ENCODE assay signal across 9 mouse cellular contexts in genomic region chr6:138163920-138164319, GRCm38 (mm10). TPM values are rescaled to one million over a fixed set of nuclear protein-coding genes. Genes with fewer than 3 reads are reported as not detected.
DNase-seq lines count a peak whose midpoint lies in the region; ATAC-seq and TF ChIP-seq lines count a peak whose summit lies in the region.
"Had no signal": no experiment of that assay in that cellular context is flagged by ENCODE, and none has a peak within 500 bp of the region (broad histone marks: within the 10 kb centered on the region; RNA-seq: fewer than 3 reads in every experiment).

No protein-coding gene starts in this region.

- DNase-seq in lung, embryonic 14.5 days, result peak; percentile 82
- no peak for DNase-seq in lung, postnatal 25 days (ENCODE audit: low spot score)
- peak; percentile 63 for DNase-seq in brain, adult 2 months (ENCODE audit: low read depth, low spot score)
- peak; percentile 14 to 32 for DNase-seq in layer of hippocampus, postnatal 14 days (ENCODE audit: low spot score in 2 of 2)
- peak; percentile 22 for DNase-seq in splenic B cell, adult 2 months (ENCODE audit: low read depth, low spot score)
- no peak for DNase-seq in yolk sac, embryonic 10.5 days (ENCODE audit: low spot score)

- H3K9ac ChIP-seq in forebrain, embryonic 13.5 days, result no peak overlapping the region
- H3K9ac ChIP-seq in forebrain, embryonic 16.5 days (replicated peaks; ENCODE audit: low read depth, low read length), result no peak overlapping the region
- H3K9ac ChIP-seq in lung, embryonic 14.5 days, result no peak overlapping the region
- H3K9ac ChIP-seq: limb, embryonic 13.5 days had no signal

- no peak overlapping the region for H3K27ac ChIP-seq in forebrain, embryonic 13.5 days
- H3K27ac ChIP-seq in forebrain, embryonic 16.5 days (ENCODE audit: low read length), result no peak overlapping the region
- H3K27ac ChIP-seq in lung, embryonic 14.5 days (ENCODE audit: low read depth), result no peak overlapping the region
- H3K27ac ChIP-seq: limb, embryonic 13.5 days had no signal

- no peak overlapping the region for H3K4me2 ChIP-seq in forebrain, embryonic 13.5 days
- no peak overlapping the region for H3K4me2 ChIP-seq in forebrain, embryonic 16.5 days (ENCODE audit: low read length)
- H3K4me2 ChIP-seq in lung, embryonic 14.5 days, result no peak overlapping the region
- H3K4me2 ChIP-seq: limb, embryonic 13.5 days had no signal

- H3K4me1 ChIP-seq in forebrain, embryonic 13.5 days, result peaks cover 1% of the 10 kb centered on the region; the same call in 1 of the 2 replicates
- no peaks in the 10 kb centered on the region for H3K4me1 ChIP-seq in forebrain, embryonic 16.5 days (replicated peaks; ENCODE audit: control insufficient read depth, insufficient read depth, low read length)
- no peaks in the 10 kb centered on the region for H3K4me1 ChIP-seq in lung, embryonic 14.5 days (ENCODE audit: insufficient read depth)
- H3K4me1 ChIP-seq: limb, embryonic 13.5 days had no signal

- ATAC-seq in forebrain, embryonic 13.5 days, result peak; percentile 70
- ATAC-seq in forebrain, embryonic 16.5 days, result no peak
- peak; percentile 70; the same call in 1 of the 2 replicates for ATAC-seq in lung, embryonic 14.5 days (ENCODE audit: insufficient read depth)

- H3K36me3 ChIP-seq in forebrain, embryonic 13.5 days (ENCODE audit: poor library complexity, severe bottlenecking), result no peaks in the 10 kb centered on the region
- H3K36me3 ChIP-seq in forebrain, embryonic 16.5 days (ENCODE audit: control insufficient read depth, insufficient read depth), result no peaks in the 10 kb centered on the region
- H3K36me3 ChIP-seq in lung, embryonic 14.5 days (ENCODE audit: insufficient read depth), result no peaks in the 10 kb centered on the region
- H3K36me3 ChIP-seq in splenic B cell, adult 2 months (ENCODE audit: control insufficient read depth, insufficient read depth, low read length, poor library complexity, severe bottlenecking), result no peaks in the 10 kb centered on the region
- H3K36me3 ChIP-seq: limb, embryonic 13.5 days had no signal

- no peaks in the 10 kb centered on the region for H3K9me3 ChIP-seq in forebrain, embryonic 13.5 days (replicated peaks)
- H3K9me3 ChIP-seq in forebrain, embryonic 16.5 days (ENCODE audit: control insufficient read depth, low read length), result no peaks in the 10 kb centered on the region
- H3K9me3 ChIP-seq in lung, embryonic 14.5 days (ENCODE audit: low read depth, low read length), result no peaks in the 10 kb centered on the region
- H3K9me3 ChIP-seq: limb, embryonic 13.5 days had no signal

- peak; percentile 76 for TF ChIP-seq CTCF in lung, embryonic 14.5 days (IDR thresholded peaks at IDR 0.05; ENCODE audit: low read depth)

- 76% methylated on average over 7 of the region's 7 CpGs for WGBS in forebrain, embryonic 13.5 days
- 83% methylated on average over 7 of the region's 7 CpGs for WGBS in forebrain, embryonic 16.5 days
- 73% methylated on average over 7 of the region's 7 CpGs for WGBS in lung, embryonic 14.5 days

- no peaks in the 10 kb centered on the region for H3K27me3 ChIP-seq in forebrain, embryonic 13.5 days
- H3K27me3 ChIP-seq in forebrain, embryonic 16.5 days (replicated peaks; ENCODE audit: control insufficient read depth, insufficient read depth, low read length), result no peaks in the 10 kb centered on the region
- H3K27me3 ChIP-seq in lung, embryonic 14.5 days (ENCODE audit: insufficient read depth, low read length), result no peaks in the 10 kb centered on the region
- H3K27me3 ChIP-seq in splenic B cell, adult 2 months (ENCODE audit: control insufficient read depth, insufficient read depth, low read length, poor library complexity, severe bottlenecking), result no peaks in the 10 kb centered on the region; the same call in 1 of the 2 replicates
- H3K27me3 ChIP-seq: limb, embryonic 13.5 days had no signal

- H3K4me3 ChIP-seq in forebrain, embryonic 13.5 days, result no peak overlapping the region
- no peak overlapping the region for H3K4me3 ChIP-seq in forebrain, embryonic 16.5 days (replicated peaks; ENCODE audit: low read length)
- H3K4me3 ChIP-seq in lung, embryonic 14.5 days (ENCODE audit: low read depth, low read length), result no peak overlapping the region
- H3K4me3 ChIP-seq: limb, embryonic 13.5 days had no signal

RNA-seq across cellular contexts. Expression of gene Mgst1, which starts 23.8 kb away (rescaled TPM):
- 36.2 and 44.1 TPM in 2 replicates for polyA plus RNA-seq in forebrain, embryonic 13.5 days (2015; fragmentation: Nextera tagmentation; extraction: Ambion mirVana)
- polyA plus RNA-seq in forebrain, embryonic 16.5 days (2015; fragmentation: Nextera tagmentation; extraction: Ambion mirVana), result 29.0 and 29.2 TPM in 2 replicates
- polyA plus RNA-seq in lung, embryonic 14.5 days (2014; fragmentation: Nextera tagmentation; extraction: Ambion mirVana), result 160 and 186 TPM in 2 replicates
- 10 to 100 TPM in 1 of 2 experiments, 1 to 10 TPM in 1; 9.7 to 12.2 TPM for total RNA-seq in layer of hippocampus, postnatal 14 days (2021)

Comparison
In these comparisons a context has a peak if more than half of its experiments do, and no peak if none do; other contexts are left out.
1. DNase-seq: peak in lung, embryonic 14.5 days (single experiment), brain, adult 2 months (single experiment), layer of hippocampus, postnatal 14 days (2 of 2) and splenic B cell, adult 2 months (single experiment); none in lung, postnatal 25 days (single experiment) and yolk sac, embryonic 10.5 days (single experiment).